Mouse (Mus musculus) intestine, postnatal 0 days (tissue): ENCODE measurements at regions not wholly inside any gene's neighbourhood (a gene's known extent, or its start where the extent isn't known, plus 50 kb on each side); places are given as distances from the start of the nearest gene placed in this dataset.
A peak's percentile ranks its signal among the peaks of the same experiment; 100 is the strongest.

Experiments
- ATAC-seq: fragments of 200-750 bp; cut with Nextera tagmentation; 2 replicates; pipeline ENCODE4 v1.8.0; 2017; ENCODE audit warnings: mild to moderate bottlenecking, moderate TSS enrichment, moderate library complexity
- H3K27ac ChIP-seq: fragments of 300-500 bp; sonication (generic); 2 replicates; pipeline ENCODE4 v1.5.1; 2014; ENCODE audit warnings: mild to moderate bottlenecking, low read depth, low read length, moderate library complexity
- H3K27me3 ChIP-seq: fragments of 300-500 bp; sonication (generic); replicated peaks from 2 replicates; pipeline ENCODE4 v1.6.1; 2014; ENCODE audit warnings: low read length, mixed read lengths; ENCODE audit not compliant: control insufficient read depth, insufficient read depth
- H3K36me3 ChIP-seq: fragments of 300-500 bp; sonication (generic); 2 replicates; pipeline ENCODE4 v1.6.1; 2014; ENCODE audit warnings: mild to moderate bottlenecking, moderate library complexity; ENCODE audit not compliant: control insufficient read depth, insufficient read depth
- H3K4me1 ChIP-seq: fragments of 300-500 bp; sonication (generic); replicated peaks from 2 replicates; pipeline ENCODE4 v1.6.1; 2014; ENCODE audit warnings: antibody characterized with exemption, low read length, mixed read lengths; ENCODE audit not compliant: control insufficient read depth, insufficient read depth
- H3K4me2 ChIP-seq: fragments of 300-500 bp; sonication (generic); replicated peaks from 2 replicates; pipeline ENCODE4 v1.6.1; 2014; ENCODE audit warnings: low read depth, mild to moderate bottlenecking, moderate library complexity
- H3K4me3 ChIP-seq: fragments of 300-500 bp; sonication (generic); 2 replicates; pipeline ENCODE4 v1.5.1; 2014; ENCODE audit warnings: low read depth, low read length
- H3K9ac ChIP-seq: fragments of 300-500 bp; sonication (generic); 2 replicates; pipeline ENCODE4 v1.6.1; 2014; ENCODE audit warnings: mild to moderate bottlenecking, low read depth, low read length
- H3K9me3 ChIP-seq: fragments of 300-500 bp; sonication (generic); 2 replicates; pipeline ENCODE4 v1.6.1; 2016; ENCODE audit warnings: mixed run types; ENCODE audit not compliant: control insufficient read depth
- CTCF ChIP-seq: sonication (generic); IDR thresholded peaks from 2 replicates; pipeline ENCODE4 v1.5.1; 2016; ENCODE audit warnings: low read depth, mild to moderate bottlenecking, control low read depth, antibody characterized with exemption, moderate library complexity
- WGBS: fragments of 180-500 bp; shearing (Covaris S2); extraction: QIAGEN DNeasy Blood & Tissue Kit; methylation state at CpG from one replicate; pipeline ENCODE4 v1.1.7; 2014; 5-methylcytosine and 5-hydroxymethylcytosine counted together

DNA sequence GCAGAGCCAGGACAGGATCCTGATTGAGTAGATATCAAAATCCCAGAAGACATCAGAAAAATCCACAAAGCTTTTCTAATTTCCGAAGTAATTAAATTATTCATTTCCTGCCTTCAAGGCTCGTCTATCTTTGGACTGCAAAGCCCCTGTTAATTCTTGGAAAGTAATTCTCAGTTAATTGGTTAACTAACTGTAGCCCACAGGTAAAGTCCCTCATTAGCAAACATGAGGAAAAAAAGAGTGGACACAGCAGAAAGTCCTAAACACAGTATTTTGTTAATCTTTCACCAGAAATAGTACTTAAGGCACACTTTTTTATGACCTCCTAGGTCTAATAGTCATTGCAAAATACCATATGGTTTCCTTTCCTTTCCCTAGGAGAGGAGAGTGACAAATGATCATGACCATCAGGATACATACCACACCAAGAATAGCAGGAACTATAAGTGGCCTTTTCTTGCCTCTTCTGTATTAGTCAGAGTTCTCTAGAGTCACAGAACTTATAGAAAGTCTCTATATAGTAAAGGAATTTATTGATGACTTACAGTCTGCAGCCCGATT, 248.8 kb upstream of the Prkd1 start:
- no peaks in the 10 kb centered on the region for H3K27me3 ChIP-seq
- 62% methylated on average over 3 of the region's 3 CpGs for WGBS
- no peaks in the 10 kb centered on the region for H3K4me1 ChIP-seq
- H3K9ac ChIP-seq = no peak overlapping the region
- no peak for TF ChIP-seq CTCF
- no peaks in the 10 kb centered on the region for H3K9me3 ChIP-seq
- ATAC-seq = peak; percentile 33; the same call in 1 of the 2 replicates
- H3K4me2 ChIP-seq = no peak overlapping the region
- H3K27ac ChIP-seq = no peak overlapping the region
- no peaks in the 10 kb centered on the region for H3K36me3 ChIP-seq
- no peak overlapping the region for H3K4me3 ChIP-seq

DNA sequence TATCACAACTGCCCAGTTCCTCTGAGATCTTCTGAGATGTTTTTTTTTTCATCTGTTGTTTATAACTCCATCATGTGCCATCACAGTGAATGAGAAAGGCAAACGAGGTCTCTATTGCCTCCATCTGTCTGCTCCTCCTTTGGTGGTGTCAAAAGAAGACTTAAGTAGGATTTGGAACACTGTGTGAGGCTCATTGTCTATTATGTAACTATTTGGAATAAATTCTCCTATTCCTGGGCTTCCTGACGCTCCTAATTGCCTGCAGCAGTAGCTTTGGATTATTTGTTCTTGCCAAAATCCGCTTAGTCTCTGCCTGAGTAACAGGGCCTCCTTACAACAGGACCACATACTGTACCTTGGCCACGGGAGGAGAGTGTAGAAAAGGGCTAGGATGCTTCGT, 244.7 kb upstream of the Prkd1 start:
- H3K4me3 ChIP-seq = no peak overlapping the region
- 56% methylated on average over 5 of the region's 5 CpGs for WGBS
- TF ChIP-seq CTCF = no peak
- H3K9me3 ChIP-seq = no peaks in the 10 kb centered on the region
- H3K36me3 ChIP-seq = no peaks in the 10 kb centered on the region
- no peak for ATAC-seq
- H3K9ac ChIP-seq = no peak overlapping the region
- H3K4me1 ChIP-seq = no peaks in the 10 kb centered on the region
- H3K27ac ChIP-seq = no peak overlapping the region
- no peak overlapping the region for H3K4me2 ChIP-seq
- no peaks in the 10 kb centered on the region for H3K27me3 ChIP-seq

DNA sequence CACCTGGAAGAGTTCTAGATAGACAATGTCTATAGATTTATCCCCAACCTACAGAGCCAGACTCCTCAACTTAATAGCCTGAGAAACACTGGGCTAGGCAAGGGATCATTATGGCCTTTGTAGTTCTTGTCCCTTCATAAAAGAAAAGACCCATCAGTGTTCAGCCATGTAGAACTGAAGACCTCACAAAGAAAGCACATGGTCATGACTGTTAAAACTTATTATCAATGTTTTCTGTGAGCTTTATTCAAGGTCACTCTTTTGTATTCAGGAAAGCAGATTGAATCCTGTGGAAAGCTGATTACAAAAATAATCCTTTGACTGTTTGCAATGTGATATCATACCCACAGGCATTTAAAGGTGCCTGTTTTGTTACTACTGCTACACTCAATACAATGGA, 226.9 kb upstream of the Prkd1 start:
- Histone ChIP-seq H3K4me2 (no peak overlapping the region), H3K9ac (no peak overlapping the region), H3K27me3 (no peaks in the 10 kb centered on the region), H3K9me3 (no peaks in the 10 kb centered on the region), H3K4me3 (no peak overlapping the region), H3K36me3 (no peaks in the 10 kb centered on the region), H3K4me1 (no peaks in the 10 kb centered on the region), H3K27ac (no peak overlapping the region)
- TF ChIP-seq CTCF = no peak
- no peak for ATAC-seq

DNA sequence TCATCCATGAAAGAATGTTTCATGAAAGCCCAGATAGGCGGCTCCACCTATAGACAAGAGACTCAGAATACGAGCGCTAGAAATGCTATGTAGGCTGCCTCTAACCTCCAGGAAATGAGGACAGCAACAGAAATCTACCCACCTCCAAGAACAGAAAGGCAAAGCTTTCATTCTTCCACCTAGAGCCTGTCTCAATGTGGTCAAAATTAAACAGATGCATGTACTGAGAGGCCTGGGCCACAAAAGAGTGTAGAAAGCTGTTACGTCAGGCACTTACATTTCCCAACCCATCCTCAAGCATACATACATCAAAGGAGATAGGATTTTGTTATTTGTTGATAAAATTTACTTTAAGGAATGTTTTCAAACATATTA, 225.1 kb upstream of the Prkd1 start:
- H3K27ac ChIP-seq = no peak overlapping the region
- 95% methylated on average over 4 of the region's 4 CpGs for WGBS
- H3K36me3 ChIP-seq = no peaks in the 10 kb centered on the region
- H3K4me2 ChIP-seq = no peak overlapping the region
- no peaks in the 10 kb centered on the region for H3K9me3 ChIP-seq
- ATAC-seq = no peak
- H3K9ac ChIP-seq = no peak overlapping the region
- H3K27me3 ChIP-seq = no peaks in the 10 kb centered on the region
- TF ChIP-seq CTCF = no peak
- no peak overlapping the region for H3K4me3 ChIP-seq
- no peaks in the 10 kb centered on the region for H3K4me1 ChIP-seq

DNA sequence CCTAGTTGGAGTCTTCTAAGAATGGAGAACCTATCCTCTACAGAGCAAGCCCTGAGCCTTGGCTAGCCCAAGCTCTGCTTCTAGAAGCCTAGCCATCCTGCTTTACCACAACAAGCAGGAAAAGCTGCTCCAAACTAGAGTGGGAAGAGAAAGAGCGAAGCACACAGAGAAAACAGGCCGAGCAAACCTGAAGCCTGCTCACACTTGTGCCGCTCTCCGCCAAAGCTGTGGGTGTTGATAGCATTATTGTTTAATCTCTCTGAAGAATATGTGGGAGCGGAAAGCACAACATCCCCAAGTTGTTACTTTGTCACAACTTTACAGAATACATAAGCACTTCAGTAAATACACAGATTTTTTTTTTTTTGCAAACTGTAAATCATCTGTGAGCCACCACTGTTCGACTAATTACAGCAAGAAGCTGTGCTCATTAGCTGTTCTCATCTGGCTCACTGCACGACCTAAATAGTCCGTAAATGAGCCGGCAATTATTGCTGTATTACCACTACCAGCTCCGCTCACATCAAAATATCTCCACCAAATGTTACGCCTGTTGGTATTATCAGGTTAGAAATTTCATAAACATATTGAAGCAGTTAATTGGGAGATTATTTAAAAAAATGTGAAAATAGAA, 224.6 kb upstream of the Prkd1 start:
- TF ChIP-seq CTCF = no peak
- Histone ChIP-seq H3K4me2 (no peak overlapping the region), H3K9ac (no peak overlapping the region), H3K36me3 (no peaks in the 10 kb centered on the region), H3K4me1 (no peaks in the 10 kb centered on the region), H3K27ac (no peak overlapping the region), H3K9me3 (no peaks in the 10 kb centered on the region), H3K27me3 (no peaks in the 10 kb centered on the region), H3K4me3 (no peak overlapping the region)
- WGBS = 82% methylated on average over 11 of the region's 11 CpGs
- no peak for ATAC-seq

DNA sequence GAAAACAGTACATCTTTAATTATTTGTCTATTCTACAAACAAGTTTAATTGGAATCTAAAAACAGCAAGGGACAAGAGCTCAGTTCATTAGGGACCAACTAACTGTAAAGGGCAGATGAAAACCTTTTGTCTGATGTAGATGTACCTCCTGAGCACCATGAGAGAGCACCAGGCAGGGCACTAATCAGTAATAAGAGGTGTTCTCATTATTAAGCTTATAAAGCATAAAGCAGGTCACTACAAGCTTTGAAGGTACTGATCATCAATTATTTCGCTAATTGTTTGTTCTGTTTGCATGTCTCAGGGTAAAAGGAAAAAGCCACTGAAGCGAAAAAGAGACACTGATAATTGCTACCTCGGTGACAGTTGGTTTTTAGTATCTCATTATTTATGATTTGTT, 202.7 kb upstream of the Prkd1 start:
- Histone ChIP-seq H3K9me3 (no peaks in the 10 kb centered on the region), H3K27ac (no peak overlapping the region), H3K4me2 (no peak overlapping the region), H3K4me1 (no peaks in the 10 kb centered on the region), H3K9ac (no peak overlapping the region), H3K36me3 (no peaks in the 10 kb centered on the region), H3K4me3 (no peak overlapping the region), H3K27me3 (no peaks in the 10 kb centered on the region)
- WGBS = 79% methylated on average over 3 of the region's 3 CpGs
- TF ChIP-seq CTCF = no peak
- ATAC-seq = no peak

DNA sequence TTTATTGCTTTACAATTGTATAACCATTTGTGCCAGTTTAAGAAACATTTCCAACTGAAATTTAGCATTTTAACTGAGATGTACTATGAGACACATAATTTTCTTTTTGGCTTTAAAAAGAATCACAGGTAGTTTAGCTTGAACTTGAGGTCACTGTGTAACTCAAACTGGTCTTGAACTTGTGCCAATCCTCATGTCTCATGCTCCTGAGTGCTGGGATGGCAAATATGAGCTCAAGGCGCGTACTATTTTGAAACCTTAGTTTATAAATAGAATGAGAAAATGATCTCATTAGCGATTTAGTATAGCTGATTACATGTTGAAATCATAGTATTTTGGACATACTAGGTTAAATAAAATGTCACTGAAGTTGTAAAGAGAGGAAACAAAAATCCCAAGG, 199.1 kb upstream of the Prkd1 start:
- WGBS = 77% methylated on average over 3 of the region's 3 CpGs
- Histone ChIP-seq H3K9me3 (no peaks in the 10 kb centered on the region), H3K27ac (no peak overlapping the region), H3K4me3 (no peak overlapping the region), H3K36me3 (no peaks in the 10 kb centered on the region), H3K4me2 (no peak overlapping the region), H3K4me1 (no peaks in the 10 kb centered on the region), H3K9ac (no peak overlapping the region), H3K27me3 (no peaks in the 10 kb centered on the region)
- TF ChIP-seq CTCF = no peak
- no peak for ATAC-seq
